Mouse (Mus musculus): ENCODE measurements around the gene Mapkapk5.

Mapkapk5 gene

DNA sequence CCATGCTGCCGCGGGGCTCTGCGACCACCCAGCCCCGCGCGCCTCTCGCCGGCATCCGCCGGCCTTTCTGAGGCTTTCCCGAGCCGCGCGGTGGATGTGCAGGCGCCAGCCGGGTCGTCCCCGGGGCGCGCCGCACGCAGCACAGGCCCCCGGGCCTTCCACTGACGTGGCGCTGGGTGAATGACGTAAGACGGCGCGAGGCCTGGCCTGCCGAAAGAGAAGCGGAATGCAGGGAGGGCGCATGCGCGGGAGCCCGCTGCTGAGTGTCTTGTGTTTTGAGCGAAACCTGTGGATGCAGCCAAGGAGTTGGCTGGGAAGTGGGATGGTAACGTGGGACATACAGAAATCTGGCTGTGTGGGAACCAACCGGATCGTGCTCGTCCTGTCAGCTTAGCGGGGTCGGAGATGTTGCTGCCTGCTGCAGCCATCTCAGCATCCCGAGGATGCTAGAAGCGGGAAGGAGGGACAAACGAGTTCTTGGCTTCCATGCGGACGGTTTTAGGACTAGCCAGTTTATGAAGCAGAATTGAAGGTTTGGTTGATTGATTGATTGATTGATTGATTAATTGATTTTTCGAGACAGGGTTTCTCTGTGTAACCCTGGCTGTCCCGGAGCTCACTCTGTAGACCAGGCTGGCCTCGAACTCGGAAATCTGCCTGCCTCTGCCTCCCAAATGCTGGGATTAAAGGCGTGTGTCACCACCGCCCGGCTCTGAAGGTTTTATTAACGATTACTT is at the start of gene Mapkapk5:
Gene Mapkapk5 (minus strand): TSS at position 113 of the 737 bp plus-strand sequence.
- peak; percentile 91 to 95 for DNase-seq (ENCODE audit: low spot score in 2 of 2)

DNA sequence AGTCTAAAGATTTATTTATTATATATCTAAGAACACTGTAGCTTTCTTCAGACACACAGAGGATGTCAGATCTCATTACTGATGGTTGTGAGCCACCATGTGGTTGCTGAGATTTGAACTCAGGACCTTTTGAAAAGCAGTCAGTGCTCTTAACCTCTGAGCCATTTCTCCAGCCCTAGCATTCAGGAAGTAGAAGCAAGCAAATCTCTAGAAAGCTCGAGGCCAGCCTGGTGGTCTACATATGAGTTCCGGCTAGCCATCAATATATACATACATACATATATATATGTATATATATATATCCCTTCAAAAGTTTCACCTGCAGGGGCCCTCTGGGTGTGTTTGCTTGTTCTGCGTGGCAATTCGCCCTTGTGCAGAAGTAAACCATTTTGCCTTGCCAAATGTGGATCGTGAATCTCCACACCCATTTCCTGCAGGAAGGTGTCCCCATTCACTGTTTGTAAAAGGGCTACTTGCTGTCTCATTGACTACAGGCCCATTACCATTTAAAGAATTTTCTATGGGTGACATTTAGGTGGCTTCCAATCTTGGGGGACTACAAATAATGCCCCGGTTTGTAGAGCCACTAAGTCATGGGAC is 49.1 kb upstream of the Mapkapk5 start:
- DNase-seq (ENCODE audit: low spot score in 2 of 2) = no peak

DNA sequence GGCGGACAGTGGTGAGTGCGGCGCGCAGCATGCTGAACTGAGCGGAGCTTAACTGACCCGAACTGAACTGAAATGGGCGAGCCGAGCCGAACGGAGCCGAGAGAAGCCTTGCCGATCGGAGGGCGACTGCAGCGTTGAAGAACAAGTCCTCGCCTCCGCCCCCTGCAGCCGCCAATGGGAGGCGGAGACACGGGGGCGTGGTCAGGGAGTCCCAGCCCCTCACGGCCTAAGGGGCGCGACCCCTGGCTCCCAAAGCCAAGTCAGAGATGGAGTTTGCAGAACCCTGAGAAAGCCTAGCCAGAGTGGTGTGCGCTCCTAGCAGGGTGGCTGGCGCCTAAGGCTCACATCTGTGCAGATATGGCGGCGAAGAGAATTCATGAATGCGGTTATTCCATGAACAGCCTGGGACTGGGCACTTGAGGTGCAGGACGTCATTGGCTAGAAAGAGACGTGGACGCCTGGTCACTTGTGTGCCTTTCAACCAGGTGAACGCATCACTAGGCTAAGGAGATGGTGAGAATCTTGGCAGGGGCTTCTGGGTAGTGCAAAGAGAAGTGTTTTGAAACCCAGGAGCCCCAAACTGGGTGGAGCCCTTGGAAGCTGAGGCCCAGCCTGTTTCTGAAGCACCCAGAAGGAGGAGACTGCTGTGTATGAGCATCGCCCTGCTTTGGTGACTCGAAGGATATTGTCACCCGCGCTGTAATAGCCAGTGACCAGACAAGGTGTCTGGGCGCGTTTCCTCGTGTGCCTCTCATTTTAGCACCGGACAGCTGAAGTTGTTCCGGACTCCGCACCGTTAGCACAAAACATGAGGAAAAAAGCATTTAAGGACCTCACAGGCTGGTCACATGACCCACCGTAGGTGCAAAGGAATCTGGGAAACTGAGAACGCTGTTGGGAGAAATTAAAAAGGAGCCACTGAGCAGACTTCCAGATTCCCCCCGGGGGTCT is 48.0 kb upstream of the Mapkapk5 start, which contains the start of gene Aldh2:
Gene Aldh2 (minus strand): TSS at position 374 of the 951 bp plus-strand sequence.
- DNase-seq (ENCODE audit: low spot score in 2 of 2) = peak; percentile 91

DNA sequence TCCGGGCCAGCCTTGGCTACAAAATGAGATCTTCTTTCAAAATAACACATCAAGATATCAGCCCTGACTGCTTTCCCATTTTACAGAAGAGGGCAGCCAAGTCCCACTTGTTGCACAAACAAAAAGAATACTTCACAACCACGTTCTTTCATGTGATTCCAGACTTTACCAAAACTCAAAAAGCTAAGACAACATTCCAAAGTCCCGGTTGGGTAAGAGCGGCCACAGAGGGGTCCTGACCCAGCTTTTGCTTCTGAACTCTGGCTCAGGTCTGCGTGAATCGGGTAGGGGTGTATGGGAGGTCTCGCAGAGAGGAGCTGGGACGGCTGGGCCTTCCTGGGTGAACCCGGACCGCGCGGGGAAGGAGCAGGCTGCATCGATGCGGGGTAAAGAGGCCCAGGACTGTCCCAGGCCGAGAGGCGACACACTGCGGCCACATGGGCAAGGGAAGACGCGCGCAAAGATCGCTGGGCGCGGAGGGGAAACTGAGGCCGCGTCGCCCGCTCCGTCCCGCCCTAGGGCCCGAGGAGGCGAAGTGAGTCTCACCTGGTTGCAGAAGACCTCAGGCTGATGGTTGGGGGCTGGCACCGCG is 47.2 kb upstream of the Mapkapk5 start:
- DNase-seq (ENCODE audit: low spot score in 2 of 2) = no peak

- DNase-seq (ENCODE audit: low spot score in 2 of 2) = peak in 1 of 2 experiments; percentile 32
Observed at GRCm38 (mm10) chr5:121592064-121592815, 46.5 kb upstream of the Mapkapk5 start.

GRCm38 (mm10) chr5:121591417-121592063 is 45.8 kb upstream of the Mapkapk5 start:
- peak; percentile 35 to 58 for DNase-seq (ENCODE audit: low spot score in 2 of 2)

GRCm38 (mm10) chr5:121589928-121590327 is 44.2 kb upstream of the Mapkapk5 start:
- no peak for DNase-seq (ENCODE audit: low spot score in 2 of 2)

DNA sequence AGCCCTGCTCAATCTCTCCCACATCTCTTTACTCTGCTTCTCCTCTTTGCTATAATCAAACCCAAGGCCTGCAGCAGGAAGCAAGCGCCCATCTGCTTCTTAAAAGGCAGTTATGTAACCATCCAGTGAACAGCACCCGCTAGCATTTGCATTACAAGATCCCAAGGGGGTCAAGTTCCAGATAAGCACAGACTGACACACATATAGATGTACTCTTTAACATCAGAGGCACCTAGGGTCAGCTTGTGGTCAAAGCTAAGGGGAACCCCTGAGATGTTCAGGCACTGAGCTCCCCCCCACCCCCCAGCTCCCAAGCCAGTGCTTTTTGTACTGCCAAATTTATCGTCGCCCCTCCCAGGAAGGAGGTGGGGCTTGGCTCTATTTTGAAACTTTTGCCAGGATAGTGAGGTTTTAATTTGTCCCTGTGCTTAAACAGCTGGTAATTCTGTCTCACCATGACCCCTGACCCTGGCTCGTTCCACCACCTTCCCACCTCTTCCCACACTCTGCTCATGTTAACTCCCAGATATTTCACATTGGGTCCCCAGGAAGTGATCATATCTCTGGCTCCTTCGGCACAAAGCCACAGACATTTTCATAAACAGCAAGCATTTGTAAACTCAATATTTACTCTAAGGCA is 40.8 kb upstream of the Mapkapk5 start:
- peak; percentile 83 to 85 for DNase-seq (ENCODE audit: low spot score in 2 of 2)

- no peak for DNase-seq (ENCODE audit: low spot score in 2 of 2)
Observed at GRCm38 (mm10) chr5:121585699-121586098, 40.0 kb upstream of the Mapkapk5 start.

DNA sequence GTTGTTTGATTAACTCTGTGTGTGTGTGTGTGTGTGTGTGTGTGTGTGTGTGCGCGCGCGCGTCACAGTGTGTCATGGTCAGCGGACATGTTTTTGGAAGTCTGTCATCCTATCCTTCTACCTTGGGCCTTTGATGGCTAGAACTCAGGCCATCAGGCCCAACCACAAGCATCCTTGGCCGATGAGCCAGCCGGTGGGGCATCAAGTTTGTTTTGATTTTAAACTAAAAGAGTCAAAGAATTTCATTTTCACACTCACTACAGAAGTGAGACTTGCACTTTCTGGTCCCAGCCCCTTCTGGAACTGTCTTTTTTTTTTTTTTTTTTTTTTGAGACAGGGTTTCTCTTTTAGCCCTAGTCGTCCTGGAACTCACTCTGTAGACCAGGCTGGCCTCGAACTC is 39.3 kb upstream of the Mapkapk5 start:
- no peak for DNase-seq (ENCODE audit: low spot score in 2 of 2)

GRCm38 (mm10) chr5:121583765-121584501 is 38.2 kb upstream of the Mapkapk5 start:
- DNase-seq (ENCODE audit: low spot score in 2 of 2) = peak; percentile 97 to 98

DNA sequence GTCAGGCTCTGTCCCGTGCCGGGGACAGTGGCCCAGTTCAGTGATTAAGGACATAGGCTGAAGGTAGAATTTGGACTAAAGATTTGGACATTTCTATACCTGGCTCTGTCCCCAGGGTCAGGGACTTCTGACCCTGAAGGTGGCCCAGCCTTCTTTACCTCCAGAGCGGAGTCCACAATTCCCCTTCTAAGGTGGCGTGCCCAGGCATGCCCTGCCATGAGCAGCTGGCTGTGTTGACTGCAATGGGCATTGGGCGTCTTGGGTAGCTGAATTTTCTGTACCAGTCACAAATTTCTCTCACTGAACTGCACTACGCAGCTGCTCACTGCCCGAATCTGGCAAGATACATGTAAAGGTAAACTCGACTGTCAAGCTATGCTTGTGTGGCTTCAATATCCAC is 36.2 kb upstream of the Mapkapk5 start:
- DNase-seq (ENCODE audit: low spot score in 2 of 2) = no peak

- peak; percentile 41 to 48 for DNase-seq (ENCODE audit: low spot score in 2 of 2)
Observed at GRCm38 (mm10) chr5:121576927-121577488, 31.3 kb upstream of the Mapkapk5 start.

DNA sequence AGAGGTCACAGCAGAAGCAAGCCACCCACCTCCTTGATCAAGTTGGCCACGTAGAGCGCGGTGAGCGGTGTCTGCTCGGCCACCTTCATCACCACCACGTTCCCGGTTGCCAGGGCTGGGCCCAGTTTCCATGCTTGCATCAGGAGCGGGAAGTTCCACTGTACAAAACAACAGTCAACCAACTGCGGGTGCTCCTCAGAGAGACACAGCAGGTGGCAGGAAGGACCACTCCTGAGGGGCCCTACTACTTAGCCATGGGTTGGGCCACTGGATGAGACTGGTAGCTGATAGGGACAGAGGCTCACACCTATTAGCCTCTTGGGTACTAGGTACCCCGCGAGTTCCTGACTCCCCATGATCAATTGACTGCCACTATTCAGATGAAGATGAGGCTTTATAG is 30.2 kb upstream of the Mapkapk5 start:
- DNase-seq (ENCODE audit: low spot score in 2 of 2) = no peak

DNA sequence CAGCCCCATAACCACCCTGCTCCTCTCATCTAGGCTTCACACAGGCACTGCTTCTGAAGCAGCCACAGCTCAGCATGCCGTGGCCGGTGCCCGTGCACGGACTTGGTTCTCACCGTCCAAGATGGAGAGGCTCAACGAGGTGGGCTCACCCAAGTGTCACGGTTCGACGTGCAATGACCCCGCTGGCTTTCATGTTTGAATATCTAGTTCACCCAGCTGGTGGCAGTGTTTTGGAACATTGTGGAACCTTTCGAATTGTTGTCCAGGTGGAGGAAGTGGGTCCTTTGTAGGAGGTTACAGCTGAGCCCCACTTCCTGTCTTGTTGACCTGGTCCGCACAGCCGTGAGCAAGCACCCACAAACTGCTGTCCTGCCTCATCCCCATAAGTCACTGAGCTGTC is 28.4 kb upstream of the Mapkapk5 start:
- no peak for DNase-seq (ENCODE audit: low spot score in 2 of 2)

DNA sequence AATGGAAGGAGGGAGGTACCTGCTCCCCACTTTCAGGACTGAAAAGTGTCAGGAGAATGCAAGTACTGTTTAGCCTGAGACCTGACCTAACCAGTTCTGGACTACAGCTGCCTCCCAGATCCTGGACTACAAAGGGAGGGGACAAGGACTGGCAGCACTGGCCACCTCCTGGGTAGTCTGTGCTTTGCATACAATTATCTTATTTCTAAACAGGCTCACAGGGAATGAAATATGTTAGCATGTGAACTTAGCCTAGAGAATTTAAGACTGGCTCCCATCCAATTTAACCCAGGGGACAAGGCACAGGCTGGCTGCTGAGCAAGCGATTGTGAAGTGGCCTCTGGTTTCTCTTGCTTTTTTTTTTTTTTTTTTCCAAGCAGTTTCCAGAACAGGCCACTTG is 25.1 kb upstream of the Mapkapk5 start:
- no peak for DNase-seq (ENCODE audit: low spot score in 2 of 2)

- no peak for DNase-seq (ENCODE audit: low spot score in 2 of 2)
Observed at GRCm38 (mm10) chr5:121569881-121570420, 24.2 kb upstream of the Mapkapk5 start.

- DNase-seq (ENCODE audit: low spot score in 2 of 2) = no peak
Observed at GRCm38 (mm10) chr5:121566035-121566681, 20.5 kb upstream of the Mapkapk5 start.
